Mouse (Mus musculus) hindbrain, embryonic 16.5 days (tissue): Measurements from ENCODE around the gene Arsj. TPM values are rescaled to one million over a fixed set of nuclear protein-coding genes. Genes with fewer than 3 reads are reported as not detected.

ENCODE experiments used
- ATAC-seq: fragments of 200-750 bp; cut with Nextera tagmentation; 2 replicates; pipeline ENCODE4 v1.8.0; 2017; ENCODE audit warnings: moderate TSS enrichment, moderate library complexity
- H3K27ac ChIP-seq: fragments of 300-500 bp; sonication (generic); 2 replicates; pipeline ENCODE4 v1.5.1; 2014; ENCODE audit warnings: low read depth, mild to moderate bottlenecking, control low read depth, low read length, moderate library complexity
- H3K27me3 ChIP-seq: fragments of 300-500 bp; sonication (generic); replicated peaks from 2 replicates; pipeline ENCODE4 v1.6.1; 2014; ENCODE audit warnings: low read length; ENCODE audit not compliant: control insufficient read depth, insufficient read depth
- H3K36me3 ChIP-seq: fragments of 300-500 bp; sonication (generic); 2 replicates; pipeline ENCODE4 v1.6.1; 2014; ENCODE audit warnings: mild to moderate bottlenecking, low read length, moderate library complexity, mixed read lengths; ENCODE audit not compliant: control insufficient read depth, insufficient read depth
- H3K4me1 ChIP-seq: fragments of 300-500 bp; sonication (generic); 2 replicates; pipeline ENCODE4 v1.6.1; 2014; ENCODE audit warnings: low read depth, low read length; ENCODE audit not compliant: control insufficient read depth, insufficient read depth
- H3K4me2 ChIP-seq: fragments of 300-500 bp; sonication (generic); 2 replicates; pipeline ENCODE4 v1.6.1; 2014; ENCODE audit warnings: mild to moderate bottlenecking, low read length, control low read depth, moderate library complexity
- H3K4me3 ChIP-seq: fragments of 300-500 bp; sonication (generic); 2 replicates; pipeline ENCODE4 v1.5.1; 2014; ENCODE audit warnings: mild to moderate bottlenecking, low read length, control low read depth, moderate library complexity
- H3K9ac ChIP-seq: fragments of 300-500 bp; sonication (generic); 2 replicates; pipeline ENCODE4 v1.6.1; 2014; ENCODE audit warnings: low read depth, mild to moderate bottlenecking, control low read depth, low read length, moderate library complexity
- H3K9me3 ChIP-seq: fragments of 300-500 bp; sonication (generic); 2 replicates; pipeline ENCODE4 v1.6.1; 2014; ENCODE audit warnings: mild to moderate bottlenecking, low read length, moderate library complexity; ENCODE audit not compliant: control insufficient read depth
- WGBS: fragments of 180-500 bp; shearing (Covaris S2); extraction: QIAGEN DNeasy Blood & Tissue Kit; methylation state at CpG from one replicate; pipeline ENCODE4 v1.1.7; 2014; 5-methylcytosine and 5-hydroxymethylcytosine counted together
- polyA plus RNA-seq: library from polyadenylated mRNA; unstranded; fragments of >200 nt; fragmentation: Nextera tagmentation; extraction: Ambion mirVana; gene quantifications from 2 replicates; pipeline ENCODE4 v1.2.1, GENCODE M21; 2015

Gene Arsj
- polyA plus RNA-seq, 1 experiment from 2014 or later = 0.53 TPM

GRCm38 (mm10) chr3:126455787-126456482 is 92.5 kb downstream of the Arsj start:
- Histone ChIP-seq H3K27ac (no peak overlapping the region), H3K4me2 (no peak overlapping the region), H3K9me3 (no peaks in the 10 kb centered on the region), H3K9ac (no peak overlapping the region), H3K27me3 (no peaks in the 10 kb centered on the region), H3K4me3 (no peak overlapping the region), H3K36me3 (no peaks in the 10 kb centered on the region), H3K4me1 (no peaks in the 10 kb centered on the region)
- peak; percentile 82 for ATAC-seq
- 53% methylated on average over 7 of the region's 7 CpGs for WGBS

GRCm38 (mm10) chr3:126463119-126463815 is 99.8 kb downstream of the Arsj start:
- Histone ChIP-seq H3K9ac (no peak overlapping the region), H3K27me3 (no peaks in the 10 kb centered on the region), H3K4me2 (no peak overlapping the region), H3K27ac (no peak overlapping the region), H3K4me1 (no peaks in the 10 kb centered on the region), H3K36me3 (no peaks in the 10 kb centered on the region), H3K4me3 (no peak overlapping the region), H3K9me3 (no peaks in the 10 kb centered on the region)
- no peak for ATAC-seq
- WGBS = 79% methylated on average over 4 of the region's 4 CpGs

DNA sequence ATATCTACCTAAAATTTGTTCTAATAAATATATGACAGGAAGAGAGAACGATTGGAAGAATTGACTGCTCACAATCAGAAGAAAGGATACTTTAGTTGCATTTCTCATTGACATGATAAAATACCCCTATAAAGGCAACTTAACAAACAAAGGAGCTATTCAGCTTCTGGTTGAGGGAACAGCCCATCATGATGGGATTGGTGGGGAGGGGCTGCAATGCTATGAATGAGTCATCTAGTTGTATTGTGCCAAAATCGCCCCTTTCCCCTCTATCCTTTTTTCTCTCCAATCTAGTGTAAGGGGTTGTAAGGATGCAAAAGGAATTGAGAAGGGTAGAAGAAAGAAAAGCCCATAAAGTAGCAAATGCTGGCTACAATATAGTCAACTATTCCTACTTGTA is 100.8 kb downstream of the Arsj start:
- Histone ChIP-seq H3K27me3 (no peaks in the 10 kb centered on the region), H3K36me3 (no peaks in the 10 kb centered on the region), H3K27ac (no peak overlapping the region), H3K9me3 (no peaks in the 10 kb centered on the region), H3K9ac (no peak overlapping the region), H3K4me2 (no peak overlapping the region), H3K4me1 (no peaks in the 10 kb centered on the region), H3K4me3 (no peak overlapping the region)
- ATAC-seq = no peak
- WGBS = 29% methylated on average over 2 of the region's 2 CpGs

Other genes with a start within 250 kb of the Arsj start
- gene Camk2d, start 232.6 kb downstream of the Arsj start, polyA plus RNA-seq = 81.6 and 88.9 TPM in 2 replicates